In the genomic region with DNA sequence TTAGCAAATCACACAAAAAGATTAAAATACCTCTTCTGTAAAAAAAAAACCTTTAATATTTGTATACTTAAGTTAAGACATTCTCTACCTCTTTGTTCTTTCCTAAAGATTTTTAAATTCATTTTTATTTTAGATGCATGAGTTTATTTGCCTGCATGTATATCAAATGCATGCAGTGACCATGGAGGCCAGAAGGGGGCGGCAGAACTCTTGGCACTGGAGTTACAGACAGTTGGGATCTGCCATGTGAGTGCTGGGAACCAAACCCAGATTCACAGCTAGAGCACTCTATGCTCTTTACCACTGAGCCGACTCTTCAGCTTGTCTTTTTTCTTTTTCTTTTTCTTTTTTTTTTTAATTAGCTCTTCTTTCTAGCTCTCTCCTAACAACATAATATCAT, we compare ENCODE assay signal across 12 mouse cellular contexts. TPM values are rescaled to one million over a fixed set of nuclear protein-coding genes. Genes with fewer than 3 reads are reported as not detected.
DNase-seq lines count a peak whose midpoint lies in the region; ATAC-seq and TF ChIP-seq lines count a peak whose summit lies in the region.
"Had no signal": no experiment of that assay in that cellular context is flagged by ENCODE, and none has a peak within 500 bp of the region (broad histone marks: within the 10 kb centered on the region; RNA-seq: fewer than 3 reads in every experiment).

No protein-coding gene starts in this region.

- no peaks in the 10 kb centered on the region for H3K27me3 ChIP-seq in kidney, embryonic 14.5 days (ENCODE audit: control insufficient read depth, insufficient read depth, low read length)
- H3K27me3 ChIP-seq: forebrain, embryonic 12.5 days; limb, embryonic 13.5 days had no signal

- TF ChIP-seq CTCF in bone marrow, adult 2 months (IDR thresholded peaks at IDR 0.05; ENCODE audit: control insufficient read depth, insufficient read depth, low read length): peak; percentile 18; the same call in 1 of the 2 replicates

- no peaks in the 10 kb centered on the region for H3K9me3 ChIP-seq in kidney, embryonic 14.5 days (ENCODE audit: control insufficient read depth, low read length)
- H3K9me3 ChIP-seq: forebrain, embryonic 12.5 days; limb, embryonic 13.5 days had no signal

- WGBS in kidney, embryonic 14.5 days: 60% methylated on average over 2 of the region's 2 CpGs
- 50% methylated on average over 2 of the region's 2 CpGs for WGBS in bone marrow, adult 2 months

- ATAC-seq in kidney, embryonic 14.5 days (ENCODE audit: low FRiP score, low TSS enrichment): no peak

- H3K4me1 ChIP-seq in kidney, embryonic 14.5 days (ENCODE audit: control insufficient read depth, insufficient read depth, low read length): no peaks in the 10 kb centered on the region
- H3K4me1 ChIP-seq in bone marrow, adult 2 months (ENCODE audit: control insufficient read depth, insufficient read depth, low read length): no peaks in the 10 kb centered on the region
- H3K4me1 ChIP-seq: forebrain, embryonic 12.5 days; limb, embryonic 13.5 days had no signal

- DNase-seq in kidney, postnatal 10 days: peak; percentile 21
- peak; percentile 37 for DNase-seq in 3T3-L1 (ENCODE audit: low read depth, low spot score)
- peak; percentile 29 for DNase-seq in 416B (ENCODE audit: low read depth)
- DNase-seq in adipocyte (ENCODE audit: low spot score): no peak
- DNase-seq in heart, postnatal 25 days (ENCODE audit: low spot score): no peak
- DNase-seq: embryo, embryonic 11 days; heart, adult 11 months had no signal

- no peak overlapping the region for H3K27ac ChIP-seq in kidney, embryonic 14.5 days (ENCODE audit: low read depth, low read length)
- no peak overlapping the region for H3K27ac ChIP-seq in bone marrow, adult 2 months (ENCODE audit: control insufficient read depth, insufficient read depth, low read depth, low read length, poor library complexity)
- H3K27ac ChIP-seq: forebrain, embryonic 12.5 days; limb, embryonic 13.5 days had no signal

- no peak overlapping the region for H3K9ac ChIP-seq in kidney, embryonic 14.5 days (ENCODE audit: low read depth, low read length)
- H3K9ac ChIP-seq: forebrain, embryonic 12.5 days; limb, embryonic 13.5 days had no signal

- no peak for TF ChIP-seq POLR2A in bone marrow, adult 2 months (IDR thresholded peaks at IDR 0.05; ENCODE audit: borderline replicate concordance, control insufficient read depth, low read depth, low read length)

- no peak overlapping the region for H3K4me2 ChIP-seq in kidney, embryonic 14.5 days (replicated peaks; ENCODE audit: low read depth, low read length)
- H3K4me2 ChIP-seq: forebrain, embryonic 12.5 days; limb, embryonic 13.5 days had no signal

- H3K4me3 ChIP-seq in kidney, embryonic 14.5 days (ENCODE audit: low read length): no peak overlapping the region
- no peak overlapping the region for H3K4me3 ChIP-seq in bone marrow, adult 2 months (replicated peaks; ENCODE audit: control insufficient read depth, low read depth, low read length)
- H3K4me3 ChIP-seq: forebrain, embryonic 12.5 days; limb, embryonic 13.5 days; megakaryocyte, embryonic 14.5 days had no signal

- H3K36me3 ChIP-seq in kidney, embryonic 14.5 days (ENCODE audit: control insufficient read depth, insufficient read depth, low read length): no peaks in the 10 kb centered on the region
- H3K36me3 ChIP-seq: forebrain, embryonic 12.5 days; limb, embryonic 13.5 days had no signal

- intact Hi-C loops in heart, postnatal 25 days (cut with DNase I): no loop called here

RNA-seq across cellular contexts. Expression of a gene that starts 4.7 kb away (rescaled TPM):
- polyA plus RNA-seq in kidney, embryonic 14.5 days (2014; fragmentation: Nextera tagmentation; extraction: Ambion mirVana): 36.2 and 42.7 TPM in 2 replicates
- polyA plus RNA-seq in bone marrow, adult 2 months (2011; ENCODE audit: insufficient read depth, insufficient read length, low replicate concordance, missing spikeins): 11.9 and 17.8 TPM in 2 replicates
- total RNA-seq in heart, postnatal 25 days (2021): 10 to 100 TPM; 12.3 to 12.4 TPM

RNA-seq across cellular contexts. Expression of a gene that starts 35.6 kb away (rescaled TPM):
- 0.86 and 1.6 TPM in 2 replicates for polyA plus RNA-seq in kidney, embryonic 14.5 days (2014; fragmentation: Nextera tagmentation; extraction: Ambion mirVana)
- polyA plus RNA-seq in bone marrow, adult 2 months (2011; ENCODE audit: insufficient read depth, insufficient read length, low replicate concordance, missing spikeins): 142 and 160 TPM in 2 replicates
- 1 to 10 TPM; 2.9 to 5.0 TPM for total RNA-seq in heart, postnatal 25 days (2021)

Comparison
In these comparisons a context has a peak if more than half of its experiments do, and no peak if none do; other contexts are left out.
1. DNase-seq: peak in kidney, postnatal 10 days (single experiment), 3T3-L1 (single experiment) and 416B (single experiment); none in adipocyte (single experiment) and heart, postnatal 25 days (single experiment).
2. RNA of a gene that starts 35.6 kb away (polyA plus RNA-seq): 142 to 160 TPM in bone marrow, adult 2 months; 0.86 to 1.6 TPM in kidney, embryonic 14.5 days; every median in the first group is over 10 times any median in the second.